8 mouse cellular contexts compared by ENCODE assay signal in genomic region chr14:17659686-17660328, GRCm38 (mm10). TPM values are rescaled to one million over a fixed set of nuclear protein-coding genes. Genes with fewer than 3 reads are reported as not detected.
DNase-seq lines count a peak whose midpoint lies in the region; ATAC-seq lines count a peak whose summit lies in the region.

Gene Thrb, plus strand, starts transcription at chr14:17660261.

- intact Hi-C loops in heart, postnatal 36 days (cut with DNase I): loop anchor here (1.0 to 10.0 kb wide), 5 partner anchors 83 to 505 kb away; no protein-coding TSS in a partner anchor

- H3K4me2 ChIP-seq in forebrain, embryonic 15.5 days (replicated peaks): peak within 1 kb of the TSS; percentile 93
- peak within 1 kb of the TSS; percentile 60 for H3K4me2 ChIP-seq in liver, embryonic 16.5 days (ENCODE audit: low read depth, low read length)
- H3K4me2 ChIP-seq in neural tube, embryonic 13.5 days: peak within 1 kb of the TSS; percentile 99

- WGBS in forebrain, embryonic 15.5 days: under 1% methylated on average over 23 of the region's 23 CpGs
- under 1% methylated on average over 23 of the region's 23 CpGs for WGBS in liver, embryonic 16.5 days (ENCODE audit: insufficient replicate concordance)
- WGBS in neural tube, embryonic 13.5 days: under 1% methylated on average over 23 of the region's 23 CpGs

- H3K9ac ChIP-seq in forebrain, embryonic 15.5 days (replicated peaks): peak within 1 kb of the TSS; percentile 66
- peak within 1 kb of the TSS; percentile 60 for H3K9ac ChIP-seq in liver, embryonic 16.5 days (ENCODE audit: low read depth, low read length)
- H3K9ac ChIP-seq in neural tube, embryonic 13.5 days: peak within 1 kb of the TSS; percentile 74

- no peaks in the 10 kb centered on the region for H3K9me3 ChIP-seq in forebrain, embryonic 15.5 days
- H3K9me3 ChIP-seq in liver, embryonic 16.5 days (replicated peaks; ENCODE audit: control insufficient read depth, low read length): no peaks in the 10 kb centered on the region
- no peaks in the 10 kb centered on the region for H3K9me3 ChIP-seq in neural tube, embryonic 13.5 days

- H3K4me1 ChIP-seq in forebrain, embryonic 15.5 days: peaks cover 26% of the 10 kb centered on the region
- no peaks in the 10 kb centered on the region for H3K4me1 ChIP-seq in liver, embryonic 16.5 days (ENCODE audit: control insufficient read depth, low read depth, low read length)
- H3K4me1 ChIP-seq in neural tube, embryonic 13.5 days (replicated peaks): peaks cover 23% of the 10 kb centered on the region

- no peaks in the 10 kb centered on the region for H3K36me3 ChIP-seq in forebrain, embryonic 15.5 days
- no peaks in the 10 kb centered on the region for H3K36me3 ChIP-seq in liver, embryonic 16.5 days (ENCODE audit: control insufficient read depth, insufficient read depth)
- H3K36me3 ChIP-seq in neural tube, embryonic 13.5 days: no peaks in the 10 kb centered on the region

- peaks cover 9% of the 10 kb centered on the region for H3K27me3 ChIP-seq in forebrain, embryonic 15.5 days
- H3K27me3 ChIP-seq in liver, embryonic 16.5 days (ENCODE audit: control insufficient read depth, insufficient read depth, low read depth, low read length): peaks cover 28% of the 10 kb centered on the region
- peaks cover 39% of the 10 kb centered on the region for H3K27me3 ChIP-seq in neural tube, embryonic 13.5 days

- peak; percentile 40; the same call in 1 of the 2 replicates for ATAC-seq in forebrain, embryonic 15.5 days (replicated peaks)
- ATAC-seq in liver, embryonic 16.5 days (ENCODE audit: low read depth): no peak
- peak; percentile 55; the same call in 1 of the 2 replicates for ATAC-seq in neural tube, embryonic 13.5 days (ENCODE audit: low read depth)

- H3K27ac ChIP-seq in forebrain, embryonic 15.5 days (replicated peaks): no peak within 1 kb of the TSS
- peak within 1 kb of the TSS; percentile 64 for H3K27ac ChIP-seq in liver, embryonic 16.5 days (ENCODE audit: low read length)
- H3K27ac ChIP-seq in neural tube, embryonic 13.5 days (replicated peaks): no peak within 1 kb of the TSS

- DNase-seq in WW6 (ENCODE audit: low read depth, low spot score): peak; percentile 11
- peak; percentile 57 for DNase-seq in brain, adult 2 months (ENCODE audit: low read depth, low spot score)
- DNase-seq in heart, postnatal 36 days: peak; percentile 37 to 43
- DNase-seq in kidney, postnatal 4 days: peak; percentile 18 to 35
- DNase-seq in T-cell, adult 2 months (ENCODE audit: low spot score): no peak

- H3K4me3 ChIP-seq in forebrain, embryonic 15.5 days: peak within 1 kb of the TSS; percentile 67
- H3K4me3 ChIP-seq in liver, embryonic 16.5 days (ENCODE audit: low read depth, low read length): peak within 1 kb of the TSS; percentile 61
- H3K4me3 ChIP-seq in neural tube, embryonic 13.5 days: peak within 1 kb of the TSS; percentile 81

RNA-seq across cellular contexts. Expression of gene Thrb, which starts in this region (rescaled TPM):
- polyA plus RNA-seq in forebrain, embryonic 15.5 days (2015; fragmentation: Nextera tagmentation; extraction: Ambion mirVana): 1.6 and 2.4 TPM in 2 replicates
- 10 to 100 TPM; 30.3 to 33.9 TPM for total RNA-seq in heart, postnatal 36 days (2021)
- 4.9 and 6.0 TPM in 2 replicates for polyA plus RNA-seq in liver, embryonic 16.5 days (2015; fragmentation: Nextera tagmentation; extraction: Ambion mirVana)
- 0.53 and 0.59 TPM in 2 replicates for polyA plus RNA-seq in neural tube, embryonic 13.5 days (2015; fragmentation: Nextera tagmentation; extraction: Ambion mirVana)

Comparison
In these comparisons a context has a peak if more than half of its experiments do, and no peak if none do; other contexts are left out.
1. Peak in ATAC-seq, H3K4me3 ChIP-seq, H3K9ac ChIP-seq and H3K4me2 ChIP-seq in neural tube, embryonic 13.5 days; RNA of the gene not detected or under 1 TPM.